Mouse (Mus musculus) kidney, adult 2 months (tissue): ENCODE data around the gene Zcchc7.

Source experiments
- CTCF ChIP-seq: fragments of 200-500 bp; conservative IDR thresholded peaks from 2 replicates; pipeline ENCODE4 v1.5.1; 2011; ENCODE audit warnings: low read depth, mild to moderate bottlenecking, control low read depth, low read length, moderate library complexity, mixed read lengths; ENCODE audit not compliant: insufficient read depth, insufficient read length
- POLR2A ChIP-seq: fragments of 200-500 bp; IDR thresholded peaks from one replicate; pipeline ENCODE4 v1.6.1; 2011; ENCODE audit warnings: low read depth, low read length, control low read depth

- TF ChIP-seq CTCF (no peak), POLR2A (no peak)
Observed at GRCm38 (mm10) chr4:44714111-44714621, 41.5 kb upstream of the Zcchc7 start.
